Mouse (Mus musculus) liver (tissue): ENCODE results near the gene Smpdl3b.
A peak's percentile ranks its signal among the peaks of the same experiment; 100 is the strongest.
"Not testable (repeated sequence)": the region's sequence is repeated elsewhere in the genome, so short reads cannot be mapped to it uniquely, and the experiment has no call there.

ENCODE experiments used
- DNase-seq: peaks from one replicate; pipeline ENCODE4 v3.0.0-alpha.2; 2020; ENCODE audit warnings: mixed read lengths

Smpdl3b gene

DNA sequence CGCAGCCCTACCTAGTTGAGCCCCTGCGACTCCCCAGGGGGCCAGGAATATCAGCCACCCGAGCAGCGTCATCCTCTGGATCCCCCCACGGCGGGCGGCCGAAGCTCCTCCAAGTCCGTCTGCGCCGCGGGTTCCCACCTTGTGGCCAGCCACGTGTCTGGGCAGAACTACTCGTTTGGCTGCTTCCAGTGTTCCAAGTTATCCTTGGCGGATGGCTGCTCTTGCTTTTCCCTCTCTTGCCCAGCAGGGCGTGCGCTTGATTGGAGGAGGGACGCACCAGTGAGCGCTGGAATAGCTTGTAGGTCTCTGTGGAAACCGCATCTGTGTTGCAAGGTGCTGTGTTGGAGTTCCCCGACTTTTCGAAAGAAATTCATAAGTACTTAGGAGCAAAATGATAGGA is at the start of gene Smpdl3b:
Gene Smpdl3b (minus strand): TSS at position 279 of the 400 bp plus-strand sequence.
- DNase-seq, result peak; percentile 51

DNA sequence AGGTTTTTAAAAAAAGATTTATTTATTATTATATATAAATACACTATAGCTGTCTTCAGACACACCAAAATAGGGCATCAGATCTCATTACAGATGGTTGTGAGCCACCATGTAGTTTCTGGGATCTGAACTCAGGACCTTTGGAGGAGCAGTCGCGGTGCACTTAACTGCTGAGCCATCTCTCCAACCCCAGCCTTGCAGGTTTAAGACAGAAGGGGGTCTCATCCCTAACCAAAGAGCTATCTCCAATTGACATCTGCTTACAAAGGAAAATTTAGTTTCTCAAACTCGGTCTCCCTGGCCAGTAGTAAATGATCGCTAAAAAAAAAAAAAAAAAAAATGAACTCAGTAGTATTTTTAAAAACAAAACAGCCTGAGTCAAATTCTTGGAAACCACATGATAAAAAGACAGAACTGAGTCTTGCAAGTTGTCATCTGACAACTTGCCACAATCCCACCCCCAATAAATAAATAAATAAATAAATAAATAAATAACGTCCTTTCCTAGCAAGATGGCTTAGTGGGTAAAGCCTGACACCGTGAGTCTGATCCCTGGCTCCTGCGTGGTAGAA is 49.7 kb upstream of the Smpdl3b start:
- no peak for DNase-seq

DNA sequence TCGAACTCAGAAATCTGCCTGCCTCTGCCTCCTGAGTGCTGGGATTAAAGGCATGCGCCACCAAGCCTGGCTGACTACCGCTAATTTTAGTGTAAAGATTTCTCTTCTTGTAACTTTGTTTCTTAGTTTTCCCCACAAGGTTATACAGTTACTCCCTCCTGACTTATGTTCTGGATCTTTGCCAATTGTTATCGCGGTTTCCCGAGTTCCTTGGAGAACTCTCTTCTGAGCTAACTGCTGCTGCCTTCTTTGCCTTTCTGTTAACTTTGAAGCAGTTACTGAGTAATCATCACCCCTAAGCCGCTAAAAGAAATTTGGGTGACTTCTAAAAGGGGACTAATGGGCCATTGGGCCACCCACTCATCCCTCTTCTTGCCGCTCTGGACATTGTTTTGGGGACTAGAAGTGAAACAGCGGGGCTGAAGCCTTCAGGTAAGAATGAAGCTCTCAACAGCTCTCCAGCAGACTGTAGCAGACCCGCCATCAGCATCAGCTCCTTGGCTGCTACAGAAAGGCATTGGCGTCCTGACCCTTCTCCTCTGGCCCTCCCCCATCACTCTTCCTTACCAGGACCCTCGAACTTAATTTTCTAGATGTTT is 48.6 kb upstream of the Smpdl3b start:
- no peak for DNase-seq

DNA sequence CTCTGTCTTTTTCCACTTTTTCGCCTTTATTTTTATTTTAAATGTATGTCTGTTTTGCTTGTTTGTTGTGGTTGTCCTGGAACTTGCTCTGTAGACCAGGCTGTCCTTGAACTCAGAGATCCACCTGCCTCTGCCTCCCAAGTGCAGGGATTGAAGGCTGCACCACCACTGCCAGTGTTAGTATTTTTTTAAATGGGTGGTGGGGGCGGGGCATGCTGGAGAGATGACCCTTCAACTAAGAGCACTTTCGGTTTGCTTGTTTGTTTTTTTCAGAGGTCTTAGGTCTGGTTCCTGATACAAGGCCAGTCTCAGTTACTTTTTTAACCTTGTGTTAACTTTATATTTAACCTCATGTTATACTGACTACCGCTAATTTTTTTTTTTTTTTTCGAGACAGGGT is 48.1 kb upstream of the Smpdl3b start:
- DNase-seq, result no peak

DNA sequence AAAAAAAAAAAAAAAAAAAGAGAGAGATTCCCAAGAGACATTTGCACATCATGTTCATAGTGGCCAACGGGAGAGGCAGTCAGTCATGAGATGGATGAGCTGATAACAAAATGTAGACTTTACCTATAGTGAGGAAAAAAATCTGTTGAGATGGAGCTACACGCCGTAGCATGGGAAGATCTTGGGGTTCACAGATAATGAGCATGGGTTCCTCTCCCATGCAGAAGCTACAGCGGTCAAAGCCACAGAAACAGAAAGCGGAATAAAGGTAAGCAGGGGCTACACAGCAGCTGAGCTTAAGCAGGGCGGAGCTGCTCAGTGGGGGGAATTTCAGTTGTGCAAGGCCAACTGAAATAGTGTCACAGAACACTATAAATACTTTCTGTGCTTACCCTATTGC is 47.3 kb upstream of the Smpdl3b start:
- peak; percentile 29 for DNase-seq

DNA sequence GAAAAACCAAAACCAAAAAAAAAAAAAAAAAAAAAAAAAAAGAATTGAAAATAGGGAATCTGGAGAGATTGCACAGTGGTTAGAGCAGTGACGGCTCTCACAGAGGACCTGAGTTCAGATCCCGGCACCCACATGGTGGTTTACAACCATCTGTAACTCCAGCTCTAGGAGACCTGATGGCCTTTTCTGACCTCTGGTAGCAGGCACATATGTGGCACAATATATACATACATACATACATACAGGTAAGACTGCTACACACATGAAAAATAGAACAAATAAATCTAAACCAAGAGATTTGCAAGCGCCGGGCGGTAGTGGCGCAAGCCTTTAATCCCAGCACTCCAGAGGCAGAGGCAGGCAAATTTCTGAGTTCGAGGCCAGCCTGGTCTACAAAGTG is 46.8 kb upstream of the Smpdl3b start:
- no peak for DNase-seq

DNA sequence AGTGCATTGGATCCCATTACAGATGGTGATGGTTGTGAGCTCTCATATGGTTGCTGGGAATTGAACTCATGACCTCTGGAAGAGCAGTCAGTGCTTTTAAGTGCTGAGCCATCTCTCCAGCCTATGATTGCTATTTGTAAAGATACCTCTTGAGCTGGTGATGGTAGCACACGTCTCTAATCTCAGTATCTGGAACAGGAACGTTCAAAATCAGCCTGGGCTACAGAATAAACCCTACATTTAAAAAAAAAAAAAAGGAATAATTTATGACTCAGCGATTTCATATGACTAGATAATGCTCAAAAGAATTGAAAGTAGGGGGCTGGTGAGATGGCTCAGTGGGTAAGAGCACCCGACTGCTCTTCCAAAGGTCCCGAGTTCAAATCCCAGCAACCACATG is 46.2 kb upstream of the Smpdl3b start:
- DNase-seq, result no peak

DNA sequence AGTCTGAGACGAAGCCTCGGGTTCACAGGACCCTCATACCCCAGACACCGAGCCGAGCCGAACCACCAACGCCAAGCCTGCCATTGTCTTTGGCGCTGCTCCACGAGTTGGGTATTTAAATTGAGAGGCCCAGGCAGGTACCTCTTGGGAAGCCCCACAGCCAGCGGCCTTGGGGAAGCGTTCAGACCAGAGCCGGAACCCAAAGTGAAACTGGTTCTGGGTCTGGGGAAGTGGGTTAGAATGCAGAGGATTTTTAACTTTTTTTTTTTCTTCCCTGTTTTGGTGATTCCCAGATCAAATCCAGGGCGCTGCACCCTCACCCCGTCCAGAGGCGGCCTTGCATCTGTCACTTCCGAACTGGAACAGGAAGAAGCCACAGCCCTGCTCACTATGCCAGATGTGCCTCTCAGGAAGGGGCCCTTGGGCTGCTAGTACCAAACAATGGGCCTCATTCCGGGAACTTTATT is 45.2 kb upstream of the Smpdl3b start:
- DNase-seq, result peak; percentile 38

DNA sequence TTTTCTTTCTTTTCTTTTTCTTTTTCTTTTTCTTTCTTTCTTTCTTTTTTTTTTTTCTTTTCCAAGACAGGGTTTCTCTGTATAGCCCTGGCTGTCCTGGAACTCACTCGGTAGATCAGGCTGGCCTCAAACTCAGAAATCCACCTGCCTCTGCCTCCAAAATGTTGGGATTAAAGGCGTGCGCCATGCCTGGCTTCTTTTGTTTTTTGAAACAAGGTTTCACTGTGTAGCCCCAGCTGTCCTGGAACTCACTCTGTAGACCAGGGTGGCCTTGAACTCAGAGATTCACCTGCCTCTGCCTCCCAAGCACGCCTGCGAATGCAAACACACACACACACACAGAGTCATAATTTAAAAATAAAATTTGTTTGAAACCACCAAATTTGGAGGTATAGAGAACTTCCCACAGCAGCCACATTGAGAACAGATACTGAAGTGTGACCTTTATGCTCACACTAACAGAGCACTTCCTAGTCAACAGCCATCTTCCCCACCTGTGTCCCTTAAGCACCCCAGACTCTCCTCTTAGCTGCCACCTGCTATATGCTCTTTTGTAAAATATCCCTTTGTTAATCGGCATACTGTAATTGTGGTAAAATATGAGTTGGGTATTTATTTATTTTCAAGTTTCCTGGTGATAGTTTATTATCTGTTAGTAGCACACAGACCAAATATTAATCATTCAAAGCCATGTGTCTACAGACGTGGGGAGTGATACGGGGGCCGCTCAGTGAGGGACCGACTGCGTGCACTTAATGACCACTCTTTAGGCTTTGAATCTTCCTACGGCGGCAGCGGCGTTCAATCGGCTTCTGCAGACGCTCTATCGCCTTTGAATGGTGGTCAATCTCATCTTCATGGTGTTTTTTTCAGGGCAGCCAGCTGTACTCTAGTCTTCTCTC is 44.4 kb upstream of the Smpdl3b start:
- peak; percentile 25 for DNase-seq

DNA sequence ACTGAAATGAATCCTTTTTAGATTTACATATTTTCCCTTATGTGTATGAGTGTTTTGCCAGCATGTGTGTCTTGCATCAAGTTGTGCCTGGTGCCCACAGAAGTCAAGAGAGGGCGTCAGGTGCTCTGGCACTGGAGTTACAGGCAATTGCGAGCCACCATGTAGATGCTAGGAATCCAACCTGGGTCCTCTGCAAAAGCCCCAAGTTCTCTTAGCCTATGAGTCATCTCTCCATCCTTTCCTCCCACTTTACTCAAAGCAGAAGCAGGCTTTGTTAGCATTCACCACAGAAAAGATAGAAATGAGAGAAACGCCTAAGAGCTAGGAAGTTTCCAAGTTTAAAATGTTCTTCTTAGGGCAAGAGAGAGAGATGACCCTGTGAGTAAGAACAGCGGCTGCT is 42.8 kb upstream of the Smpdl3b start:
- DNase-seq, result no peak

DNA sequence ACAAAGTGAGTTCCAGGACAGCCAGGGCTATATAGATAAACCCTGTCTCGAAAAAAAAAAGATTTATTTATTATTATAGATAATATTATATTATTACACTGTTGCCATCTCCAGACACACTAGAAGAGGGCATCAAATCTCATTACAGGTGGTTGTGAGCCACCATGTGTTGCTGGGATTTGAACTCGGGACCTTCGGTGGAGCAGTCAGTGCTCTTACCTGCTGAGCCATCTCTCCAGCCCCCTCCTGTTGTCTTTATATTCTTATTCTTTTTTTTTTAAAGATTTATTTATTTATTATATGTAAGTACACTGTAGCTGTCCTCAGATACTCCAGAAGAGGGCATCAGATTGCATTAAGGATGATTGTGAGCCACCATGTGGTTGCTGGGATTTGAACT is 41.6 kb upstream of the Smpdl3b start:
- not testable (repeated sequence) for DNase-seq

DNA sequence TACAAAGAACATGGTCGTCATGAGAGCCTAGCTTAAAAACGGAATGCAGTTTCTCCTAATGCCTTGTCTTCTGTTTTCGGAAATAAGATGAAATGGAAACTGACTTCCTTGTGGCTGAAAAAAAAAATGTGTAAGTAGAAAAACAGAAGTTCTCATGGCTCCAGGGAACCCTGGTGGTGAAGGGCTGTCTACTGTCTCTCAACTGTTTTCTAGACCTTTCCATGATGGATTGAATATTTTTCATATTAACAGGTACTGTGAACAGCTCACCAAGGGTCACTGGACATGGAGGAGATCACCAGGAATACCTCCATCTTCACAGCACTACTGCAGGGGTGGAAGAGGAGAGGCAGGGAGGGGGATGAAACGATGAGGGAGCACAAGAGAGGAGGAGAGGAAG is 41.0 kb upstream of the Smpdl3b start:
- DNase-seq, result no peak

DNA sequence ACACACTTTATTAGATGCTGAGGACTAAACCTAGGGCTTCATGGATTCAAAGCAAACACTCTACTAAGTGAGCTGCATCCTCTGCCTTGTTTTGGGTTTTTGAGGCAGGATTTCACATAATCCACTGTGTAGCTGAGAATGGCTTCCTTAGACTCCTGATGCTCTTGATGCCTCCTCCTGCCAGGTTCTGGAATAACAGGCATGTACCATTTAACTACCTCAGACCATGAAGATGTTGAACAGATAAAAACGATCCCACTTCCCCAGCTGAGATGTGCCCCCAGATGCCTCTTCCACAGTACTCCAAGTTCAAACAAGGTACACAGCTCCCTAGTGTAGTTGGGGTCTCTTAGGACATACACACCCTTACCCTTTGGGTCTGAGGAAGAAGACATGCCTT is 40.4 kb upstream of the Smpdl3b start:
- DNase-seq, result no peak

DNA sequence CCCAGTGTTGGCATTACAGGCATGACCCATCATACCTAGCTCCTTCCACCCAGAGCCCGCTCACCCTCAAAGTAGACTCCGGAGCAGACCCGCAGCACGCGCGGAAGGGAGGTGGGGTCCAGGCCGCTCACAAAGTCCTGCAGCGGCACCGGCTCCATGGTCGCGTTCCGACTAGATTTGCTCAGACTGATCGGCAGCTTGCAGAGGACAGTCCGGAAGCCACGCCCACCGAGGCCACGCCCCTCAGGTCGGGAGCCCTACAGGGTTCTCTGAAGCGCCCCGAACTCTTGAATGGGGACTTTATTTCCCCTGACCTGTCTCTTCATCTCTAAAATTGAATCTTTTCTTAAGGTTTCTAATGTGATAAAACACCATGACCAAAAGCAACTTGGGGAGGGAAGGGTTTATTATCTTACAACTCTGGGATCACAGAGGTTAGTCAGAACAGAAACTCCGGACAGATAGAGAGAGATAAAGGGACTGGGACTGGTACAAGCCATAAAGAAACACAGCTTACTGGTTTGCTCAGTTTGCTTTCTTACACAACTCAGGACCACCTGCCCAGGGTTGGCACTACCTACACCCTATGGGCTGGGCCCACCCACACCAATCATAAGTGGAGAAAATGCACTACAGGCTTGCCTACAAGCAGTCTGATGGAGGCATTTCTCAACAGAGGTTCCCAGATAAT is 39.3 kb upstream of the Smpdl3b start, which contains the start of gene Themis2:
Gene Themis2 (minus strand): TSS at position 192 of the 691 bp plus-strand sequence.
- peak; percentile 93 for DNase-seq

DNA sequence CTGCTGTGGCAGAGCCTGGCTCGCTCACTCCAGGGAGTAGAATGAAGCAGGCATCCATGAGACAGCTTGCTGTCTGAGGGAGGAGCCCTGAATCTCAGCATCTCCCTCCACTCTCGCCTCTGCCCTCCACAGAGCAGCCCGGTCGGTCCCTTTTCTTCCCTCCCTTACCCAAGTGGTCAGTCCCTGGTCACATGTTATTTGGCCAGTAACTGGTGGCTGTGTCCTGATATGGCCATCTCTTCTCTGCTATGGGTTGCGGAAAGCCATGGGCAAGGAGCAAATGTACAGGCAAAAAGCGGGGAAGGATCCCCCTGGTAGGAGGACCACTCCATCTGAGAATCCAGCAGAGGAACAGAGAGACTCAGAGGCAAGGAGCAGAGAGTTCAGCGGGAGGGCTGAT is 38.1 kb upstream of the Smpdl3b start:
- no peak for DNase-seq

DNA sequence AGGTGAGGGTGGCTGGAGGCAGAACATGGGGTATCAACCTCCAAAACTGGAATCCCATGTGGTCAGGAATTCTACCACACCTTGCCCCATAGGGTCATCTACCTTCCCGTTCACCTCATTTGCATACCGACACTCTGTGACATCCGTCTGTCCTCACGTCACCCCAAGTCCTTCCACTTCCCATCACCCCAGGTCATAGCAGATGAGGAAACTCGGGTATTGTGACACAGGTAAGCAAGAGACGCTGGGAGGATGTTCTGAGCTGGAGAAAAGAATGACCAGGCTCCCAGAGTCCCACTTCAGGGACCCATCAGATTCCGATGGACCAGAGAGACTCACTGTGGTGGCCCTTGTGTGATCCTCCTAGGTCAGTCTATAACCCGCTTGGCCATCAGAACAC is 37.7 kb upstream of the Smpdl3b start:
- DNase-seq, result no peak

DNA sequence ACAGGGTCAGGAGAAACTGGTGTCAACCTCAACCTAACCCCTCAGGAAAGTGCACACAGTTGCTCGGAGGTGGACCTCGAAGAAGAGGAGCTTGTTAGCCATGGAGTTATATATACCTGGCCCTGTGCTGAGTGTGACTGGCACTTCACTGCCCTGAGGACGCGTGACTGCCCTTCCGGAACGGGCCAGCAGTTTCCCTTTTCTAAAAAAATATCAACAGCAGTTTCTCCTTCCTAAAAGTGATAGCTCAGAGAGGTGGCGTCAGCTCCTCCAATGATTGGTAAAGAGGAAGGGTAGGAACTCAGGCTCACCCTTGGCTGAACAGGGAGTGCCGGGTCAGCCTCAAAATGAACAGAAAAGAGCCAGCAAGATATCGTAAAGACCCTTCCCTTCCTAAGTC is 37.0 kb upstream of the Smpdl3b start:
- no peak for DNase-seq

DNA sequence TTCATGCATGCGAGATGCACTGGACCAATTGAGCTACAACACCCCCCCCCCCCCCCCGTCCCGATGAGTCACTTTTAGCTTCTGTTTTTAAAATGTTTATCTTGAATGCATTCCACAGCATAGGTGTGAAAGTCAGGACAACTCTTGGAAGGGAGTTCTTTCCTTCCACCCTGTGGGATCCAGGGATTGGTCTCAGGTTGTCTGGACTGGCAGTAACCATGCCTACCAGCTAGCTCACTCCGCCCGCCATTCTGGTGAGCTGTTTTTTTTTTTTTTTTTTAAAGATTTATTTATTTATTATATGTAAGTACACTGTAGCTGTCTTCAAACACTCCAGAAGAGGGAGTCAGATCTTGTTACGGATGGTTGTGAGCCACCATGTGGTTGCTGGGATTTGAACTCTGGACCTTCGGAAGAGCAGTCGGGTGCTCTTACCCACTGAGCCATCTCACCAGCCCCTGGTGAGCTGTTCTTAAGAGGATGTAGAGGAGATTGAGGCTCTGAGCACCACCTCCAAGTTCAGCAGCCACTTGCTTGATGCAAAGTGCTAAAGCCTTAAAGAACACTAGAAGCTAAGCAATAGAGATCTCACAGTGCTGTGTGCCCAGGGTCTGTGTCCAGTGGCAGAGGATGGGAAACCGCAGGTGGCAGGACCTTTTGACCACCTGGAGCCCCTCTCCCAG is 36.4 kb upstream of the Smpdl3b start:
- DNase-seq, result not testable (repeated sequence)

DNA sequence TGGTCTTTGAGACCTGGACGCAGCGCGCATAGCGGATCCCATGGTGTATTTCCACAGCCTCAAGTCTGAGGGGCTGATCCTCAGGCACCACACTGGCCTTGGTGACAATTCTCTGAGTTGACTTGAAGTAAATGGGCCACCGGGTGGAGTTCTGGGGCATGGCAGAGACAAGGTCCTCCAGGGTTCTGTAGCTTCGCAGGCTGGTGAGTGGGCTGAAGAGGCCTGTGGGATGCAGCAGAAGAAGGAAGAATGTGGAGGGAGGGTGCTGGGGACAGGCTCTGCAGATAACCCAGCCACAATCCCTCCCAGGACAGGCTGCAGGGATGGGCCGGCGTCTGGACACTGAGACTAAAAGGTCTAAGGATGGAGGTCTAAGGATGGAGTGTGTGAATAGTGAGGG is 32.7 kb upstream of the Smpdl3b start:
- no peak for DNase-seq

DNA sequence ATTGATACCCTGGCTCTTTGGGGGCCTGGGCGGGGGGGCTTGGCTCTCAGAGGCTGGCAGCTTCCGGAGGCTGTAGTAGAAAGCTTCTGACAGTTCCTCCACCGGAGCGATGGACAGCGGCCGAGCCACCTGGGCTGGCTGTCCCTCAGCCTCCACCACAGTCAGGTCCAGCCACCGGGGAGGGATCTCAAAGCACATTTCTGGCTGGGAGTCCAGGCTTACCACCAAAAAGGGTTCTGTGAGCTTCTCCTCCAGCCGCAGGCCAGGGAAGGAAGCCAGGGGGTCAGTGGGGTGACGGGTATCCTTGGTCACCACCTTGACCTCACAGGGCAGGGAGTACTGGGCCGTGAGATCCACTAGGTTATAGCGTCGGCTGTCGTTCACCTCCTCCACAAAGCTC is 28.2 kb upstream of the Smpdl3b start:
- no peak for DNase-seq

DNA sequence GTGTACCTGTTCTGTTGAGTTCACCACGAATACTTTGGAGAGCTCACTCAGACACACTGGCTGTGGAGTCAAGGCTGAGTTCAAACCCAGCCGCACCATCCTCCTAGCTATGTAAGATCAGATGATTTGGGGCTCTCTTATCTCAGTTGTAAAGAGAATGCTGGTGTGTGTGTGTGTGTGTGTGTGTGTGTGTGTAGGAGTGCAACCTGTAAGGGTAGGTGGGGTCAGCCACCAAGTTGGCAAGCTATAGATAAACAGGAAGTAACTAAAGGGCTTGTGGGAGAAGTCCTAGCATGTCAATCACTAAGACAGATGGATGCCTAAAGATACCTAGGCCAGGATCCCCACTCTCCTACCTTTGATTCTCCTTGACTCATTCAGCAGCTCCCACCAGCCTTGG is 26.7 kb upstream of the Smpdl3b start:
- DNase-seq, result no peak

DNA sequence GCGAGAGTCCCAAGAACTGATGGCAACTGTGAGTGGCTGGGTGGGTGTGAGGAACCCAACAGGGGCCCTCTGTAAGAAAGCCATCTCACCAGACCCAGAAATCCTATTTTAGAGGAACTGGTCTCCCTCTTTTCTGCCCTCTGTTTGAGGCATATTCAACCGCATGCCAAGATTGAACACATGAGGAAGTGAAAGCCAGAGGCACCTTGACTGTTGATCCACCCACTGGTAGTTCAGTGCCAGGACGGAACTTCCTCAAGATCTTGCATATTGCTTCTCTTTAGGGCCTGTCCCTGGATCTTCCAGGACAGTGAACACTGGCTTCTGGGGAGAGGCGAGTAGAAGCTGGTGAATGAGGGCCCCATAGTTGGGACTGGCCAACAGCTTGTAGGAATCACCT is 23.2 kb upstream of the Smpdl3b start:
- DNase-seq, result no peak
